Mouse (Mus musculus): ENCODE measurements around the gene Slc26a11. TPM values are rescaled to one million over a fixed set of nuclear protein-coding genes. Genes with fewer than 3 reads are reported as not detected.

Slc26a11 gene
- 1 to 10 TPM; 6.1 to 8.8 TPM for total RNA-seq (2023)

DNA sequence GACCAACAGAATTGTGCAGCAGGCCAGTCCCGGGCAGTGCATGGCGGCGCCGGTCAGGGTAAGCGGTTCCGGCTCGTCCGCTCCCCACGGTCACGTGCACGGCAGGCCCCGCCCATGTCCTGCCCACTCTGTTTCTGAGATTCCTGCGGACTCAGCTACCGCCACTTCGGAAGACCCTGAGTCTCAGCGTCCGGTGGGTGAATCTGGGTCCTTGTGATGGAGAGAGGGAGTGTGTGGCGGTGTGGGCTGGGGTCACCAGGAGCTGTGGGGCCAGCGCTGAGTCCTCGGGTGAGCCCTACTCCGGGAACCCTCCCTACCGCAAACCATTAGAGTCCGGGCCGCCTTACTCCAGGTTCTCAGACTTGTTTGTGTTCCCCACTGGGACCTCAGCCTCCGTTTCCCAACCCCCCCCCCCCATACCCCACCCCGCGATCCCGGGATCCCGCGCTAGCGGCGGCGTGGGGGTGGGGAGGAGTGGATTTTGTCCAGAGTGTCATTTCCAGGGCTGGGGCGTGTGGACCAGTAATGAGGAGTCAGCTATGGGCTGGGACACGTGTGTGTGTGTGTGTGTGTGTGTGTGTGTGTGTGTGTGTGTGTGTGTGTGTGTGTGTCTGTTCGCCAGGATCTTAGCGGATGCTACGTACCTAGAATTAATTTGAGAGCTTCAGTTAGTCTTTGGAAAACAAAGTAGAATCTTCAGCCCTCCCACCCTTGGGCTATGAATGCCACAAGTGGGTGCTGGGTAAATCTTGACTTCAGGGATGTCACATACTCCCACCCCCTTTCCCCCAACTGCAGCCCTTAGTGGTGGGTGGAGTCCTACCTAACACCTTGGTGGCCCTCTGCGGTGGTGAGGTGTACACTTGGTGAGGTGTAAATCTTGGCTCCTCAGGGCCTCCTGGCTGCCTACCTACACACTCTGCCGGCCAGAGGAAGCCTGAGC lies at the start of gene Slc26a11, which contains the start of gene Sgsh:
TSS of gene Slc26a11 (plus strand) at position 115 of the 943 bp plus-strand sequence.
TSS of gene Sgsh (minus strand) at position 94 of the 943 bp plus-strand sequence.

DNA sequence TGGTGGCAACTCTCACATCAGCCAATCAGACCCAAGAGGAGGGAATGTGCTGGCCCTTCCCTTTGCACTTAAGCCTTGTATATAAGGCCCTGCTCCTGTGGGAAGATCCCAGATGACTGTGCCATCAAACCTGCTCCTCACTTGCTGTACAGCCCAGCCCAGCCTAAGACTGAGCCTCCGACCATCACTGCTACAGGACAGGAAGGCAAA lies 47.8 kb upstream of the Slc26a11 start, which contains the start of gene Card14:
TSS of gene Card14 (plus strand) at position 111 of the 210 bp plus-strand sequence.

DNA sequence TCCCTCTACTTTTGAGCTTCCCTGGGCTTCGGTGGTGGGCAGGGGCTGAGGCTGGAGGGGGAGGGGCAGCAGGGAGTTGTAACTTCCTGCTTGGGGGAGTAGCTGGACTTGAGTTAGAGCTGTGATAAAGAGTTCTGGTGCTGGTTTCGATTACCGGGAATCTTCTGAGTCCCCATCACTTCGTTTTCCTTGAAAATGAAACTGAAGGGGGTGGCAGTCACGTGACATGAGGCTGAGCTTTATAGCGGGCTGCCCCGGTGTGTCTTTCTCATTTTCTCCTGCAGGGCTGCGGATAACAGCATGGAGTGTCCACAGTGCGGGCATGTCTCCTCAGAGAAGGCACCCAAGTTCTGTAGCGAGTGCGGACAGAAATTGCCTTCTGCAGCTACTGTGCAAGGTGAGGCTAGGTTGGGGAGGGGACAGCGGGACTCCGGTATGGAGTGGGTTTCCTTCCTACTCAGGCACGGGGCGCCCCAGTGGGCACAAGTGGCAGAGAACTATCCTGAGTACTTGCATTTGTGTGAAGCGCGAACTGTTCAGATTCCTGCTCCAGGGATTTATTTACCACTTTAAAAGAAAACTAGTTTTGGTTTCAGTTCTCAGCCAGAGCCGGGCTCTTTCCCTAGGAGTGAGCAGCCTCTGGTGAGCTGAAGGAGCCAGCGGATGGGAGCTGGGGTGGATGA lies 37.6 kb downstream of the Slc26a11 start, which contains the start of gene Rnf213:
TSS of gene Rnf213 (plus strand) at position 301 of the 683 bp plus-strand sequence.

Other genes with a start within 250 kb of the Slc26a11 start
- 1 to 10 TPM in 1 of 2 experiments, under 1 TPM in 1; 0.95 to 1.1 TPM for gene Tbc1d16, start 127.1 kb upstream of the Slc26a11 start, total RNA-seq (2023)
- gene Ccdc40, start 127.0 kb upstream of the Slc26a11 start, total RNA-seq (2023): under 1 TPM; 0.26 to 1.00 TPM
- gene Gaa, start 87.7 kb upstream of the Slc26a11 start, total RNA-seq (2023): 10 to 100 TPM; 32.8 to 39.3 TPM
- gene Eif4a3, start 55.5 kb upstream of the Slc26a11 start, total RNA-seq (2023): 100 to 1,000 TPM; 125 to 137 TPM
- gene Card14, start 47.8 kb upstream of the Slc26a11 start, total RNA-seq (2023): not detected
- 10 to 100 TPM; 11.5 to 14.2 TPM for gene Sgsh, start within 50 bp of the Slc26a11 start, total RNA-seq (2023)
- gene Rnf213, start 37.5 kb downstream of the Slc26a11 start, total RNA-seq (2023): 10 to 100 TPM; 49.8 to 56.9 TPM
- gene Endov, start 135.8 kb downstream of the Slc26a11 start, total RNA-seq (2023): 10 to 100 TPM; 12.0 to 13.8 TPM
- gene Nptx1, start 192.2 kb downstream of the Slc26a11 start, total RNA-seq (2023): not detected
- 10 to 100 TPM; 19.1 to 22.0 TPM for gene Rptor, start 247.3 kb downstream of the Slc26a11 start, total RNA-seq (2023)

All from neutrophil, adult 59 days (primary cell).